Mouse (Mus musculus): Measurements from ENCODE around the gene Tmem135. TPM values are rescaled to one million over a fixed set of nuclear protein-coding genes. Genes with fewer than 3 reads are reported as not detected.
A peak's percentile ranks its signal among the peaks of the same experiment; 100 is the strongest.
"Not testable (repeated sequence)": the region's sequence is repeated elsewhere in the genome, so short reads cannot be mapped to it uniquely, and the experiment has no call there.

The Tmem135 gene
- polyA plus RNA-seq, 1 experiment: 30.9 TPM

DNA sequence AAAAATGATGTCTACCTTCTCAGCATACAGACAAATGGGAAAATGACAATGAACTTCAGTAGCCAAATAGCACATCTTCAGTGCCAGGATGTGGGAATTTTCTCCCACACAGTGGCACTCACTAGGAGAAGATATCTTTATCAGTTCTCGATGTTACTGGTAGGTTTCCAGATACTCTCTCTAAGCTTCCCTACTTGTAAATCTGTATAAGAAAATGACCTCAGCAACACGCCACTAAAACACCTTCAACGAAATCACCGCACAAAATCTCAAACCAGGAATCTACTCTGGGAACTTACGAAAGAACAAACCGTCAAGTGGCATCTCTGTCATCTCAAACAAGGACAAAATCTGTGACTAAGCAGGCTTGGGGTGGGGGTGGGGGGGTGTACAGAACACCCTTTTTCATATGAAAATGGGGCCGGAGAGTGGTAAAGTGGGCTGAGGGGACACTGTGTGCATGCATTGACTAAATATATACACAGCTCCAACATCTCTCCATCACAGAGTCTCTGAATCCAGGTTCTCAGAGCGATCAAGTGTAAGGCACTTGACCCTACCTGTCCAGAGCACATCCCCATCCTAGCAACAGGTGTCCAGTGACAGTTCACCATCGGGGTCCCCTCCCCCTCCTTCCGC lies 66.2 kb downstream of the Tmem135 start:
- Histone ChIP-seq H3K4me3 (ENCODE audit: insufficient read depth, low read length) (peak overlapping the region; percentile 97), H3K4me1 (ENCODE audit: control insufficient read depth, insufficient read depth, low read length) (peaks cover 4% of the 10 kb centered on the region; the same call in 1 of the 2 replicates)
- TF ChIP-seq CTCF (IDR thresholded peaks at IDR 0.05; ENCODE audit: extremely low read depth, insufficient read depth, low read length): no peak
- TF ChIP-seq POLR2A (IDR thresholded peaks at IDR 0.05; ENCODE audit: extremely low read depth, insufficient read depth, low read length): no peak

DNA sequence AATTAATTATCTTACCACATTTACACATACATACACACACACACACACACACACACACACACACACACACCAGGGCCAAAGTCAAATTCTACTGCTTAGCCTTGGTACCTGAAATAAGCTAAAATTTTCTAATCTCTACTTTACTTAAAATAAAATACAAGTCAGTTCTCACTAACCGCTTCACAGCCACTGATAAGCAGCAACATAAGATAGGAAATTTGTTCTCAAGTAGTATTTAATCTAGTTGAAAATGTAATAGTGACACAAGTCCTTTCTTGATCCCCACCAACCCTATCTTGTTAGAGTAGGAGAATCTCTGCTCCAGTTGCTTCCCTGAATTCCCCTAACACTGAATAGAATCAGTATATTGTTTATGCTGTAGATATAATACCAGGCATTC lies 67.6 kb downstream of the Tmem135 start:
- H3K4me3 ChIP-seq (ENCODE audit: insufficient read depth, low read length): no peak overlapping the region
- peaks cover 4% of the 10 kb centered on the region; the same call in 1 of the 2 replicates for H3K4me1 ChIP-seq (ENCODE audit: control insufficient read depth, insufficient read depth, low read length)
- H3K27ac ChIP-seq (ENCODE audit: insufficient read depth, low read length): no peak overlapping the region
- no peak for TF ChIP-seq POLR2A (IDR thresholded peaks at IDR 0.05; ENCODE audit: extremely low read depth, insufficient read depth, low read length)
- no peak for TF ChIP-seq CTCF (IDR thresholded peaks at IDR 0.05; ENCODE audit: extremely low read depth, insufficient read depth, low read length)

More for the DNA sequence above, 66.2 kb downstream of the Tmem135 start:
- H3K27ac ChIP-seq (ENCODE audit: insufficient read depth, low read length): peak overlapping the region; percentile 86

DNA sequence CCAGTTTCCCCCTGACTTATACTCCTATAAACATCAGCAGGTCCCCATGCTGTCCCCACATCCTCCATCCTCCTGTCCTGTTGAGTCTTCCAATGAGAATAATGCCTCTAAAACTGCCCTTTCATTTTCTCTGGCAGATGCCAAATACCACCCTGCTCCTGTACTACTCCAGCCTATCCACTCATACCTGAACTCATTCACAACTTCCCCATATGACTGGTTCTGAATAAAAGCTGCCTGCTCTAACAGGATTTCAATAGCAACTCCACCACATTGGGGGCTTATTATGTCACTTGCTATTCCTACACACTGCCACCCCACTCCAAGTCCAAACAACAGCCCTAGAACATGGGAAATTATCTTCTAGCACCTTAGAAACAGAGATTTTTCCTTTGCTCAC lies 68.7 kb downstream of the Tmem135 start:
- no peak for TF ChIP-seq POLR2A (IDR thresholded peaks at IDR 0.05; ENCODE audit: extremely low read depth, insufficient read depth, low read length)
- no peak for TF ChIP-seq CTCF (IDR thresholded peaks at IDR 0.05; ENCODE audit: extremely low read depth, insufficient read depth, low read length)
- peaks cover 4% of the 10 kb centered on the region; the same call in 1 of the 2 replicates for H3K4me1 ChIP-seq (ENCODE audit: control insufficient read depth, insufficient read depth, low read length)
- no peak overlapping the region for H3K4me3 ChIP-seq (ENCODE audit: insufficient read depth, low read length)
- no peak overlapping the region for H3K27ac ChIP-seq (ENCODE audit: insufficient read depth, low read length)

DNA sequence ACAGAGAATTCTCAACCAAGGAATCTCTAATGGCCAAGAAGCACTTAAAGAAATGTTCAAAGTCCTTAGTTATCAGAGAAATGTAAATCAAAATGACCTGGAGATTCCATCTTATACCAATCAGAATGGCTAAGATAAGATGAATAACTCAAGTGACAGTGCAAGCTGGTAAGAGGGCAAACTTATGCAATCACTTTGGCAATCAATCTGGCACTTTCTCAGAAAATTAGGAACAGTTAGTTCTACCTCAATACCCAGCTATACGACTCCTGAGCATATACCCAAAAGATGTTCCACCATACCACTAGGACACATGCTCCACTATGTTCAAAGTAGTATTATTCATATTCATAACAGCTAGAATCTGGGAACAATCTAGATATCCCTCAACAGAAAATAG lies 74.1 kb downstream of the Tmem135 start:
- no peaks in the 10 kb centered on the region; the same call in 1 of the 2 replicates for H3K4me1 ChIP-seq (ENCODE audit: control insufficient read depth, insufficient read depth, low read length)
- no peak overlapping the region for H3K4me3 ChIP-seq (ENCODE audit: insufficient read depth, low read length)
- no peak for TF ChIP-seq POLR2A (IDR thresholded peaks at IDR 0.05; ENCODE audit: extremely low read depth, insufficient read depth, low read length)
- TF ChIP-seq CTCF (IDR thresholded peaks at IDR 0.05; ENCODE audit: extremely low read depth, insufficient read depth, low read length): no peak
- no peak overlapping the region for H3K27ac ChIP-seq (ENCODE audit: insufficient read depth, low read length)

DNA sequence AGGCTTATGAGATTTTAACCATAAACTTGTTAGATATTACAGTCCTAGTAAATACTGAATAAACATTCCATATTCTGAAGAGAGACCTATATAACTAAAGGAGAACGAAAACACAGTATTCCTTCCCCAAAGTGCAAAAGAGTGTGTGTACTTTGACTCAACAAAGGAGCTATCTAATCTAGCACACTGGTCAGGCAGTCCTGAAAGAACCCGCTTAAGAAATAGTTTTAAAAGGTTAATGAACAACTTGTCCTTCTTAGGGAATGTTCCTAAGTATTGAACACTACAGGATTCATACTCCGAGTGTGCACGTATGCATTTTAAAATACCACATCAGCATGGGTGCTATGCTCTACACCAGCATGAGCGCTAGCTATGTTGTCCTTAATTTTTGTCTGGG lies 76.3 kb downstream of the Tmem135 start:
- TF ChIP-seq CTCF (IDR thresholded peaks at IDR 0.05; ENCODE audit: extremely low read depth, insufficient read depth, low read length): no peak
- TF ChIP-seq POLR2A (IDR thresholded peaks at IDR 0.05; ENCODE audit: extremely low read depth, insufficient read depth, low read length): no peak
- H3K27ac ChIP-seq (ENCODE audit: insufficient read depth, low read length): no peak overlapping the region
- H3K4me3 ChIP-seq (ENCODE audit: insufficient read depth, low read length): no peak overlapping the region

DNA sequence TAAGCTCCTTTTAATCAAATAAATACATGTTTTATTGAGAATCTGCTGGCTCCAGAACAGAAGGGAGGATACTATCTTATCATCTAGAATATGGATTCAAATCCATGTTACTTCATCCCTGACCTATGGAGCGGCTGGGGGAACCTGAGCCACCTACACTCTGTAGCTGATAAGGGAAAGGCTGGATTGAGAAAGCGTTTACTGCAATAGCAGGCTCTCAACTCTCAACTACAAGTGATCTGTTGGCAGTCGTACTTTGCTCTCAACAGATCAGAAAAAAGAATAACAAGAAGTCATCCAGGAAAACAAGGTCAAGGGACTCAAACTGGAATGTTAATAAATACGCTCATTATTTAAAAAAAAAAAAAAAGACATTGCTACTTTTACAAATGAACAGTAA lies 77.3 kb downstream of the Tmem135 start:
- H3K4me3 ChIP-seq (ENCODE audit: insufficient read depth, low read length): no peak overlapping the region
- H3K4me1 ChIP-seq (ENCODE audit: control insufficient read depth, insufficient read depth, low read length): peaks cover 1% of the 10 kb centered on the region; the same call in 1 of the 2 replicates
- no peak for TF ChIP-seq CTCF (IDR thresholded peaks at IDR 0.05; ENCODE audit: extremely low read depth, insufficient read depth, low read length)
- TF ChIP-seq POLR2A (IDR thresholded peaks at IDR 0.05; ENCODE audit: extremely low read depth, insufficient read depth, low read length): no peak
- no peak overlapping the region for H3K27ac ChIP-seq (ENCODE audit: insufficient read depth, low read length)

More for the DNA sequence above, 76.3 kb downstream of the Tmem135 start:
- peaks cover 1% of the 10 kb centered on the region; the same call in 1 of the 2 replicates for H3K4me1 ChIP-seq (ENCODE audit: control insufficient read depth, insufficient read depth, low read length)

DNA sequence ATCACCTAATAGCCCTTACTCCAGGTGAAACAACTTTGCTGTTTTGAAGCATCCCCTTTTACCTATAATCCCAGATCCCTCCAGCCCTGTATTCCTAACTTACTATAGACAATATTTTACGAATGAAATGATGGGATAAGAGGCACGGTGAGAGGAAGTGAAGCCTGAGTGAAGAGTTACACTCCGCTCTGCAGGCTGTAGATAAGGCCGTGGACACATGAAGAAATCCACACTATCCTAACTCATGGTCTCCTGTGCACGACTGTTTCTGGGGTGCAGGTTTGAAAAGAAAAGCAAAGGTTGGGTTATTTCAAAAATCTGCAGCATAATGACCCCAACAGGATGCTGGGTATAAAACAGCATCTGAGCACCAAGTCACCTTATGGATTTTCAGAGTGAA lies 77.8 kb downstream of the Tmem135 start:
- Histone ChIP-seq H3K4me1 (ENCODE audit: control insufficient read depth, insufficient read depth, low read length) (peaks cover 1% of the 10 kb centered on the region; the same call in 1 of the 2 replicates), H3K4me3 (ENCODE audit: insufficient read depth, low read length) (no peak overlapping the region), H3K27ac (ENCODE audit: insufficient read depth, low read length) (no peak overlapping the region)
- TF ChIP-seq CTCF (IDR thresholded peaks at IDR 0.05; ENCODE audit: extremely low read depth, insufficient read depth, low read length): no peak
- TF ChIP-seq POLR2A (IDR thresholded peaks at IDR 0.05; ENCODE audit: extremely low read depth, insufficient read depth, low read length): no peak

DNA sequence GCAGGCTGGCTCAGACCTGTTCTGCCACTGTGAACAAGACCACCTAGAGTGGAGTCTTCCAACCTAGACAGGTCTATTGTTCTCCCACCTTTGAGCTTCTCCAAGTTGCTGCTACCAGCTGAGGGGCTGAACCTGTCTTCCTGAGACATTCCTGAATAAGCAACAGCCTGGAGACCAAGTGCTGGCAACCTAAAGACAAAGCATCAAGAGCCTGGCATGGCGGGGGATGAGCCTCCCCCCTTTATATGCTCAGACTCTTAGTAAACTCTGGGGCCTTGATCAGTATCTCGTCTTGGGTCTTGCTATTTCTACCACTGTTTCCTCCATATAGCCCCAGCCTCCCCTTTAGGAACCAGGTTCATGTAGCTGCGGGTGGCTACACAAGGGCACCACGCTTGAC lies 81.3 kb downstream of the Tmem135 start:
- not testable (repeated sequence) for H3K4me1 ChIP-seq (ENCODE audit: control insufficient read depth, insufficient read depth, low read length); H3K27ac ChIP-seq (ENCODE audit: insufficient read depth, low read length); H3K4me3 ChIP-seq (ENCODE audit: insufficient read depth, low read length)

DNA sequence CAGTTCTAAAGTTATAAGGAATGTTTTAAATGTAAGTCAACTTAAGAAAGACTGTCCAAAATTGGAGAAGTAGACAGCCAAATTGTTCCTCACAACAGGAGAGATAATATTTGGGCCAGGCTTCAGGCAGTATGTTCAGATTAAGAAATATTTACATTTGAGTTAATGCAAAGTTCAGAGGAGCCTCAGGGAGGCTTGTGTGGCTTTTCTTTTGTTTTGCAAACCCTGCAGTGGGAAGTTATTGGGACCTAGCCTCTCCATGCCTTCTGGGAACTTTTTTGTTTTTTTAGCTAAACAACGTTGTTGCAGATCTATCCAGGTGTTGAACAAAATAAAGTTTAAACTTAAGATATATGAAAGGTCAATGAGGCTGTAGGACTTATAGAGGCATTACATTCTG lies 84.7 kb downstream of the Tmem135 start:
- H3K27ac ChIP-seq (ENCODE audit: insufficient read depth, low read length): no peak overlapping the region
- H3K4me3 ChIP-seq (ENCODE audit: insufficient read depth, low read length): no peak overlapping the region
- peaks cover 1% of the 10 kb centered on the region; the same call in 1 of the 2 replicates for H3K4me1 ChIP-seq (ENCODE audit: control insufficient read depth, insufficient read depth, low read length)
- TF ChIP-seq POLR2A (IDR thresholded peaks at IDR 0.05; ENCODE audit: extremely low read depth, insufficient read depth, low read length) (no peak), CTCF (IDR thresholded peaks at IDR 0.05; ENCODE audit: extremely low read depth, insufficient read depth, low read length) (no peak)

DNA sequence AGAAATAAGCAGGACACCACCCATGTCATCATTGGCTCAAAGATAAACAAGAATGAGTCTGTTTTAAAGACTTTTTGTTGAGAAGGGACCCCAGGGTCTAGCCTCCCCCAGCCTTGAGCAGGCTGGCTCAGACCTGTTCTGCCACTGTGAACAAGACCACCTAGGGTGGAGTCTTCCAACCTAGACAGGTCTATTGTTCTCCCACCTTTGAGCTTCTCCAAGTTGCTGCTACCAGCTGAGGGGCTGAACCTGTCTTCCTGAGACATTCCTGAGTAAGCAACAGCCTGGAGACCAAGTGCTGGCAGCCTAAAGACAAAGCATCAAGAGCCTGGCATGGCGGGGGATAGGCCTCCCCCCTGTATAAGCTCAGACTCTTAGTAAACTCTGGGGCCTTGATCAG lies 86.9 kb downstream of the Tmem135 start:
- H3K4me3 ChIP-seq (ENCODE audit: insufficient read depth, low read length); H3K4me1 ChIP-seq (ENCODE audit: control insufficient read depth, insufficient read depth, low read length); H3K27ac ChIP-seq (ENCODE audit: insufficient read depth, low read length): not testable (repeated sequence)
